Mouse (Mus musculus) heart, postnatal 0 days (tissue): ENCODE data around the gene 9530077C05Rik.

Source experiments
- CTCF ChIP-seq: IDR thresholded peaks from 2 replicates; pipeline ENCODE4 v1.5.1; 2016; ENCODE audit warnings: antibody characterized with exemption, control low read depth, low read depth
- EP300 ChIP-seq: IDR thresholded peaks from 2 replicates; pipeline ENCODE4 v1.6.1; 2016; ENCODE audit warnings: antibody characterized with exemption, low read depth

DNA sequence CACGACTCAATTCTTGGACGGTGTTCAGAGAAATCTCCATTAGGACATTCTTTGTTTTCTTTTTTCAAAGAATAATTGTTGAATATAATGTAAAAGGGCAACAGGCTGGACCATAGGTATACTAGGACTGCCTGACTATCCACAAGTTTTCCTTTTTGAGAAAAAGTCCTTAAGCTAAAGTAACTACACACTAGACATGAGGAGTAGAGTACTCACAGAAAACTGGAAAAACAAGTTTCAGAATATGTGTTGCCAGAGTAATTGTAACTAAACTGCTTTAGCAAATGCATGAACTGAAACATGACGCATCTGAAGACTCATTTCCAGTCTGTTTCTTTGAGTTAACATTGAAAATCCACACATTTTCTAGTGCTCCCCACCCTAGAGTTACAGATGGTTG is 5.9 kb upstream of the 9530077C05Rik start:
- TF ChIP-seq CTCF, result no peak
- TF ChIP-seq EP300, result no peak
